Mouse (Mus musculus) adipose tissue, adult 10 weeks (tissue): ENCODE measurements around the gene Trappc13. TPM values are rescaled to one million over a fixed set of nuclear protein-coding genes. Genes with fewer than 3 reads are reported as not detected.

Experiments used
- polyA plus RNA-seq: library from polyadenylated mRNA; stranded (reverse); fragments of 350-450 nt; fragmentation: Illumina TruSeq; extraction: RNeasy Lipid Tissue Mini Kit (QIAGEN cat#74804); gene quantifications from one replicate; pipeline ENCODE4 v1.2.3, GENCODE M21; 2014; ENCODE audit warnings: low read depth, low replicate concordance

The Trappc13 gene
- 25.2 TPM for polyA plus RNA-seq

DNA sequence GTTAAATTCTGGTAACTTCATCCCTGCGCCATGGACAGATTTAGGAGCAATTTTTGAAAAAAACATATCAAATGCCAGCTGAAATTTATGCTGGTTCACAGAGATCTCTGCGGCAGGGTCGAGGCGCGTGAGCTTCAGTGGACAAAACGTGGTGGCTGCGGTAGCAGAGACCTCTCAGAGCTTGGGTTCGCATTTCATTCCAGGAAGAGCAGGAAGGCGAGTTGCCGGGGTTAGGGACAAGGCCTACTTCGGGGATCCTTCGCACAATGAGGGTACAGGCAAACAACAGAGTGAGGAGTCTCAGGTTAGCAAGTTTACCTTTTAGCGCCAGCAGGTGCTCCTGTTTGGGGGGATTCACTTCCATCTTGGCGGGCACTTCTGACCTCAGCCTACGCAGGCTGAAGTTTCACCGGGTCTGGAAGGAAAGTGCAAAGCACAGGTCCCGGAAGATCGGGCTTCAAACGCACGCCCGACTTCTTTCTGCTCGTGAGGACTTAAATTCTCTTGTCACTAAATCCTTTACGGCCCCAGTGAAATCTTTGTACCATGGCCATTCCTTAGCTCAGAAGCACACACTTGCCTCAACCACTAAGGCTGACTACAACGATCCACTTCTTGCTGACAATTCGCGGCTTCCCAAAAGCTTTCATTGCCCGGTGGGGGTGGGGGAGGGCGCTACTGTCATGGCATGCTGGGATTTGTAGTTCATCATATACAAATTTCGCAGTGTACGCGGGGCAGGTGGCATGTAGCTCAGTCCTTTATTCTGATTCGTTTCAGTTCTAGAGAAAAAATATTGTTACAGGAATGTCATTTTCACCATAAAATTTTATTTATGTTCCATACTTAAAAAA lies at the start of gene Trappc13:
Gene Trappc13 (minus strand): TSS at position 674 of the 854 bp plus-strand sequence.

DNA sequence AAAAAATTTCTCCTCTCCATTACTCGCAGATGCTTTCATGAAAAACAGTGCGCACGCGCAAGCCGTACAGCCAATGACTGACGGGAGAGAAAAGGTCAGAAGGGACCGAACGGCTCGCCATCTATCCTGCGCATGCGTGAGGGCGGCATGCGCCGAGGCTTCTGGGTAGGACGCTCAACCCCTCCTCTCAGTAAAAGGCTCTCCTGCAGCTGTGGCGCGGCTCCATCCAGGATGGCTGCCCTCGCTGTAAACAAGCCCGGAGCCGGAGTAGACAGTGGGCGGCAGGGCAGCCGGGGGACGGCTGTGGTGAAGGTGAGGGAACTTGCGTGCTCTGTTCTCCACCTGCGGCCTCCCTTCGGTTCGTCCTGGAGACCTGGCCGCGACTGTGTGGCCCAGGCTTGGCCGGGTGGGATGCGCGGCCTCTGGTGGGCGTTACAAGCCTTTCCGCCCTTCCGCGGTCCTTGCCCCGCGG lies 417 bp upstream of the Trappc13 start, which contains the start of gene Trim23:
Gene Trim23 (plus strand): TSS at position 148 of the 472 bp plus-strand sequence.

DNA sequence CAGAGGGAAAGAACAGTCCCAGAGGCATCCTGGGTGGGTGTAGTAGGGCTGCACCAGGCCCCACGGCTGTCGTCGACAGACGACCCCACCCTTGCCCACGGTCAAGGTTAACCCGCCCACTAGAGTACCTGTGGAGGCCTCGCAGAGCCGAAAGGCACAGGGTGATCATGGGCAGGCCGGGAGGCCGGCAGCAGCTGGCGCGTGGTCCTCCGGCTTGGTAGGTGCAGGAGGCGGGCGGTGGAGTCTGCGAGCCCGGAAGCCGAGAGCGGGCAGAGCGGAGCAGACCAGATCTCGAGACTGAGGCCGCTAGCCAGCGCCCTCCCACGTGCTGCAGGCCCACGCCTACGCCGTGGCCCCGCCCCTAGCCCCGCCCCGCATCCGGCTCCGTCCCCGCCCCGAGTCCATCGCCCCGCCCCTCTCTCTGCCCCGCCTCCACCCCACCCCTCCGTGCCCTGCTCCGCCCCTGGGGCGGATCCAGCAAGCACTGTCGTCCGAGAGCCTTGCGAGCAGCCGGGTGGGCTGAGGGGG lies 68.9 kb downstream of the Trappc13 start, which contains the start of the genes Nln and Sgtb:
Gene Nln (minus strand): TSS at position 327 of the 528 bp plus-strand sequence.
Gene Sgtb (plus strand): TSS at position 454 of the 528 bp plus-strand sequence.

Other genes with a start within 250 kb of the Trappc13 start
- 17.2 TPM for gene Nln, start 68.9 kb downstream of the Trappc13 start, polyA plus RNA-seq
- gene Sgtb, start 68.7 kb downstream of the Trappc13 start, polyA plus RNA-seq, result 2.6 TPM
- 17.0 TPM for gene Trim23, start 328 bp upstream of the Trappc13 start, polyA plus RNA-seq
- gene Cenpk, start 50.1 kb upstream of the Trappc13 start, polyA plus RNA-seq, result 3.2 TPM
- 9.5 TPM for gene Ppwd1, start 50.4 kb upstream of the Trappc13 start, polyA plus RNA-seq
- 2.3 TPM for gene Adamts6, start 109.4 kb upstream of the Trappc13 start, polyA plus RNA-seq